Mouse (Mus musculus): ENCODE measurements at regions not wholly inside any gene's neighbourhood (a gene's known extent, or its start where the extent isn't known, plus 50 kb on each side); places are given as distances from the start of the nearest gene placed in this dataset.

- no peak for ATAC-seq (replicated peaks; ENCODE audit: poor library complexity, severe bottlenecking)
These were observed 229.7 kb upstream of the Tbc1d5 start for GRCm38 (mm10) chr17:51408894-51409293.

- ATAC-seq (replicated peaks; ENCODE audit: poor library complexity, severe bottlenecking) = peak; percentile 37
These were observed 229.2 kb upstream of the Tbc1d5 start for GRCm38 (mm10) chr17:51408367-51408766.

- ATAC-seq (replicated peaks; ENCODE audit: poor library complexity, severe bottlenecking) = peak; percentile 95
These were observed 227.9 kb upstream of the Tbc1d5 start for GRCm38 (mm10) chr17:51407046-51407445.

GRCm38 (mm10) chr17:51405059-51405458 is 225.9 kb upstream of the Tbc1d5 start:
- no peak for ATAC-seq (replicated peaks; ENCODE audit: poor library complexity, severe bottlenecking)

DNA sequence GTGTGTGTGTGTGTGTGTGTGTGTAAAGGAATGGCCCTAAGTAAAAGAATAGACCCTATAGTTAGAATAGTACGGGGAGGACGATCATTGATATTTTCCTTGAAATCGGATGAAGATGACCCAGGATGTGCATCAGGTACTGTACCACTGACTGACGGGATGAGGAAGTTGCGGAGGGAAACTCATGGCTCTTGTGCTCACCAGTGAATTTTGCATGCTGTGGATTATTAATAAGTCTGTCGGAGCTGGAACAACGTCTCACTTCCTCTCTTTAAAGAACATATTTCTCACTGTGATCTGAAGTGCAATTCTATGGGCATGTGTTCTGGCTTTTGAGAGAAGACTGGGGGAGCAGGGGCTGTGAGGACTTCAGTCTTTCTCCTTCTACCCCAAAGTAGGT is 218.8 kb upstream of the Tbc1d5 start:
- peak; percentile 92 for ATAC-seq (replicated peaks; ENCODE audit: poor library complexity, severe bottlenecking)

DNA sequence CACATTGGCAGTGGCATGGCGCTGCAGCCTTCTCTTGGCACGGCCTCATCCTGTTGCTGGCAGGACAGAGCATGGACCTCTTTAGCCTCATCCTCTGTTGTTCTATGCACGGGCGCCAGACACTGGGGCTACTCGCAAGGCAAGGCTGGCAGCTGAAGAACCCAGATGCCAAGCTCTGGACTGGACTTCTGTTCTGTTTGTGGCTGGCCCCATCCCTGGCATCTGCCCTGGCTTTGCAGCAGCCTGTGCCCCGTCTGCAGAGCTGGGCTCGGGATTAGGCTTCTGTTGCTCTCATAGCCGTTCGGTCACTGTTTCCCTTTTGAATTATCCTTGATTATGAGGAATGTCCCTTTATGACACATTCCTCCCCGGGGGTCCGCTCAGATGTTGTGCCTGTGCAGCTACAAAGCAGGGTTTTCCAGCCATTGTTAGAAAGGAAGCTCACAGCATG is 214.6 kb upstream of the Tbc1d5 start:
- no peak for ATAC-seq (replicated peaks; ENCODE audit: poor library complexity, severe bottlenecking)

GRCm38 (mm10) chr17:51391871-51392270 is 212.7 kb upstream of the Tbc1d5 start:
- ATAC-seq (replicated peaks; ENCODE audit: poor library complexity, severe bottlenecking) = no peak

- peak; percentile 89 for ATAC-seq (replicated peaks; ENCODE audit: poor library complexity, severe bottlenecking)
These were observed 203.4 kb upstream of the Tbc1d5 start for GRCm38 (mm10) chr17:51382552-51382951.

- ATAC-seq (replicated peaks; ENCODE audit: poor library complexity, severe bottlenecking) = no peak
These were observed 192.9 kb upstream of the Tbc1d5 start for GRCm38 (mm10) chr17:51371937-51372479.

DNA sequence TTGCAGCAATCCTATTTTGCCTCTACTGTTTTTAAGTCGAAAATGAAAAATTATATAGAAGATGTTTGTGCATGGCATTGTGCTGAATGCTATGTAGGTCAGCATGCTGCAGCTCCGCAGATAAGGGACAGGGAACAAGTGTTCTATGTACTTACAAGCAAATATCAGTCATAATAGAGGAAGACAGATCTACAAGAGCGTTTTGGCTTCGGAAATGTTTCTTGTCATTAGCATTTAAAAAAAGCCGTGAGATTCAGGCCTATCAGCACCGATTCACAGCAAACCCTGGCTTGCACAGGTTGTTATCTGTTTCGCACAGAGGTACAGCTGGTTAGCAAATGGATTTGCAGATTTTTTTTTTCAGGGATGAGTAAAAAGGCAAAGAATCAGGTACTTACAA is 191.8 kb upstream of the Tbc1d5 start:
- no peak for ATAC-seq (replicated peaks; ENCODE audit: poor library complexity, severe bottlenecking)

DNA sequence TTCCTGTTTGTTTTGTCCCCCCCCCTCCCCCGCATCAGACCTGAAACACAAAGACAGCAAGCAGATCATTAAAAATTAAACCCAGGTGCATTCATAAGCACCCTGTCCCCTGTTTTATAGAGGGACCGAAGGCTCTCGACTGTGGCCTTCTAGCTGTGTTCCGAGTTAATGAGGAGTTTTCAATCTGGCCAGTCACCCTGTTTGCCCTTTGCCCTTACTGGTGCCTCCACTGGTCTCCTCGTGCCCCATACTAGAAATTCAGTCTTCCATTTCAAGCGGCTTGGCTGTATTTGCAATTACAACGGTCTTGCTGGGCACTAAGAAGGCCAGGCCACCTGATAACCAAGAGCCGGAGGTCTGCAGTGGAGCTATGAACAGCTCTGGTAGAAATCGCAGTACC is 190.9 kb upstream of the Tbc1d5 start:
- no peak for ATAC-seq (replicated peaks; ENCODE audit: poor library complexity, severe bottlenecking)

DNA sequence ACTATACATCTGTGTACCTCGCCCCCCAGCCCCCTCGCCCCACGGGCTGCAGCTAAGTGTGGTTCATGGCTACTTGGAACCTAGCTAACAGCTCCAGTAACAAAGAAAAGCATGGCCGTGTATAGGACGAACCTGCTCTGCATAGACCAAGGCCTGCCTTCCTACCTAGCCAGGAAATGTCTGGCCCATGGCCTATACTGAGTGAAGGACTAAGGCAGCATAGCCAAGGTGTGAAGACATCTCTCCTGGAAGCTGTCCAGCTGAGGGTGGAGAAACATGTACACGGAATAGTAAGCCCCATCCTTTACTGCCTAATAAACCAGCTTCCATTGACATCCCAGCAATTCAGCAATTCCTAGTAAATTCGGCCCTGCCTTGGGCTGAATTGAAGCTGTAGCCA is 183.6 kb upstream of the Tbc1d5 start:
- ATAC-seq (replicated peaks; ENCODE audit: poor library complexity, severe bottlenecking) = no peak

- no peak for ATAC-seq (replicated peaks; ENCODE audit: poor library complexity, severe bottlenecking)
These were observed 183.1 kb upstream of the Tbc1d5 start for GRCm38 (mm10) chr17:51362271-51362670.

DNA sequence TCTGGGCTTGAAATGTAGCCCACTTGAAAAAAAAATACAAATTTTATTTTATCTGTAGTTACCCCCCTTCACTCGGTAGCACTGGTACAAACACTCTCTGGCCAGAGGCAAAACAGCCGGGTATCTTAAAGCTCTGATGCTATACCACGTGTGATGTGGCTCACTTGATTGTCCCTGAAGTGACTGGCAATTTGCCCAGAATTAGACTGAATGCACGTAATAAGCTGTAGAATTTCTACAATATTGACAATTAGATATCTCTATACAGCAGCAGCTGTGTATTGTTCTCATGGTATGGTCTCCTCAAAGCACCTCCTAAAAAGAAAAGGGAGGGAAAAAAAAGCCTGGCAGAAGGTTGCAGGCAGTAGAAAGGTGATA is 179.2 kb upstream of the Tbc1d5 start:
- ATAC-seq (replicated peaks; ENCODE audit: poor library complexity, severe bottlenecking) = no peak

DNA sequence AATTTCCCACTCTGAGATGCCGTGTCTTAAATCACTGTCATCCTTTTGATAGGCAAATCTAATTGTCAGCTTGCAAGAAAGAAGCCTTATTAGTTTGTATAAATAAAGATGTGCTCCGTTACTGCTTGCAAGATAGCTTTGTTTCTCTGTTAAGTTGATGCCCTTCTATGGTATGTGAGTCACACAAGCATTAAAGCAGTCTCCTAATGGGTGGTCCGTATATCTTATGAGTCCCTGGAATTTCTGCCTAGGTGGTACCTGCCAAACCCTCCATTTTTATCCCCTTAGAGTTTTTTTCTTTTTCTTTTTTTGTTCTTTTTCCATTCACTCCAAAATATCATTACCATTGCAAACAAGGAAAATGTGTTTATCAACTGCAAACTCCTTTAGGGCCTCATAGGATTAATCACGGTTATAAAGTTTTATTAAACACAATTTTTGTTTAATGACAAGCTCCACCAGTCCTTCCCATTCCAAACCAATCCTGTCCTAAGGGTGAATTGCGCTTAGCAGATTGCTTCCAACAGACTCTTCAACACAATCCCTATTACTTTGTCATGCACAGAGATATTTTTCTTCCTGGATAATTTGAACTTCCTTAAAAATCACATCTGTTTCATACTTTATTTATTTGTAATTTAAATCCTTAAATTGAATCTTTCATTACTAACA is 178.7 kb upstream of the Tbc1d5 start:
- ATAC-seq (replicated peaks; ENCODE audit: poor library complexity, severe bottlenecking) = no peak

- no peak for ATAC-seq (replicated peaks; ENCODE audit: poor library complexity, severe bottlenecking)
These were observed 177.3 kb upstream of the Tbc1d5 start for GRCm38 (mm10) chr17:51356447-51356846.

- ATAC-seq (replicated peaks; ENCODE audit: poor library complexity, severe bottlenecking) = no peak
These were observed 142.7 kb upstream of the Tbc1d5 start for GRCm38 (mm10) chr17:51321868-51322267.

DNA sequence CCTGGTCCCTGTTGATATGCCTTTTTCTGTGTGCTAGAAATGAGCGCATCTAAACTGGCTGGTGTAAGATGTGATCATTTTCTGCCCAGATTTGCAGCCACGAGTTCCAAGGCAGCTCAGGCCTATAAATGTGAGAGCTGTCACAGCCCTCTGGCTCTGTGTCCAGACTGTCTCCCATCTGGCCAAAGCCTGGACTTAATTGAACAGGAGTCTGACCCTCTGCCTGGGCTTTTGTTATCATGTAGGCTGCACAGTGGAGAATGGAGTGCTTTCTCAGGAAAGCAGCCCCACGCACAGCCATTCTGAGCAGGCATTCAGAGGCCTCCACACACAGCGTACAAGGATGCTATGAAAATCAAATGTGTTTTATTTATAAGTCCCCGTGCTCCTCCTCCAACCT is 141.9 kb upstream of the Tbc1d5 start:
- no peak for ATAC-seq (replicated peaks; ENCODE audit: poor library complexity, severe bottlenecking)

DNA sequence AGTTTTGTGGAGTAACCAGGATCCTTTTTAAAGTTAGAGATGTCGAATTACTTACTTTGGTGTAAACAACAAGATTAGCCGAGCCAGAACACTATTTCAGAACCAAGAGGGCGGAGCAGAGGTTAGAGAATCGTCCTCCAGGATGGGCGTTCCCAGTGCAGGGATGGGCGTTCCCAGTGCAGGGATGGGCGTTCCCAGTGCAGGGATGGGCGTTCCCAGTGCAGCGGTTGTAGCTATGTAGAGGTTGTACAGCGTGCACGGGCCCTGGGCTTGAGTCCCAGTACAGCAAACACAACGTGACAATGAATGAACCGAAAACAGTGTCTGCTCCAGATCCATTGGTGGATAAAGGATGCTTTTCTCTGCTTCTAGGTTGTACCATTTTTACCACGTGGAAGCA is 125.8 kb upstream of the Tbc1d5 start:
- ATAC-seq (replicated peaks; ENCODE audit: poor library complexity, severe bottlenecking) = no peak

DNA sequence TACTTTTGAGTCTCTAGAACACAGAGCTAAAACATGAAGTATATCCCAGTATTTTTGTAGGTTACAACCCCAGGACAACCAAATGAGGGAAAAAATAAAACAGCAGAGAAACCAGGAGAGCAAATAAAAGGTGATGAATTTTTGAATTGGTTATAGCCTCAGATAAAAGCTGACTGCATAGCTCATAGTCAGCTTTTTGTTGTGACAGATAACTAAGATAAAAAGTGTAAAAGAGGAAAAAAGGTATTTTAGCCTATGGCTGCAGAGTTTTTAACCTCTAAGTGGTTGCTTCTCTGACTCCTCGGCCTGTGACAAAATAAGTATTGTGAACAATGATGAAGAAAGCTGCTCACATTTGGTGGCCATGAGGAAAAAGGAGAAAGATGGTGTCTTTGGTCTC is 111.6 kb upstream of the Tbc1d5 start:
- ATAC-seq (replicated peaks; ENCODE audit: poor library complexity, severe bottlenecking) = no peak

- ATAC-seq (replicated peaks; ENCODE audit: poor library complexity, severe bottlenecking) = peak; percentile 76; the same call in 1 of the 2 replicates
These were observed 109.6 kb upstream of the Tbc1d5 start for GRCm38 (mm10) chr17:51288751-51289150.

DNA sequence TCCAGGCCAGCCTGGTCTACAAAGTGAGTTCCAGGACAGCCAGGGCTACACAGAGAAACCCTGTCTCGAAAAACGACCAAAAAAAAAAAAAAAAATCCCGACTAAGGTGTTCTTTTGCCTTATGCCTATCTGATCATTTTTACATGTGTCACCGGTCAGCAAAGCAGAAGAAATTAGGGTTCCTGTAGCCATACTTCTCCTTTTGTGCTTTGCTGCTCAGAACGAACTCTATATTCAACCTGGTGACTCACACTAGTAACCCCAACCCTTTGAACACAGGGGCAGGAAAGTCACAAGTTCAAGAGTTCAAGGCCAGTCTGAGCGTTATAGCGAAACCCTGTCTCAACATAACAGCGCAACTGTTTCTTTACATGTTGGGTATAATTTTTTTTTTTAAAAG is 108.7 kb upstream of the Tbc1d5 start:
- ATAC-seq (replicated peaks; ENCODE audit: poor library complexity, severe bottlenecking) = 0 out of 2 replicates have a peak, but pooled peaks have one; percentile 20
